Mouse (Mus musculus): Measurements from ENCODE around the gene Tec. TPM values are rescaled to one million over a fixed set of nuclear protein-coding genes. Genes with fewer than 3 reads are reported as not detected.

The Tec gene
- polyA plus RNA-seq (2015; fragmentation: Nextera tagmentation; extraction: Ambion mirVana): 7.6 and 8.1 TPM in 2 replicates

DNA sequence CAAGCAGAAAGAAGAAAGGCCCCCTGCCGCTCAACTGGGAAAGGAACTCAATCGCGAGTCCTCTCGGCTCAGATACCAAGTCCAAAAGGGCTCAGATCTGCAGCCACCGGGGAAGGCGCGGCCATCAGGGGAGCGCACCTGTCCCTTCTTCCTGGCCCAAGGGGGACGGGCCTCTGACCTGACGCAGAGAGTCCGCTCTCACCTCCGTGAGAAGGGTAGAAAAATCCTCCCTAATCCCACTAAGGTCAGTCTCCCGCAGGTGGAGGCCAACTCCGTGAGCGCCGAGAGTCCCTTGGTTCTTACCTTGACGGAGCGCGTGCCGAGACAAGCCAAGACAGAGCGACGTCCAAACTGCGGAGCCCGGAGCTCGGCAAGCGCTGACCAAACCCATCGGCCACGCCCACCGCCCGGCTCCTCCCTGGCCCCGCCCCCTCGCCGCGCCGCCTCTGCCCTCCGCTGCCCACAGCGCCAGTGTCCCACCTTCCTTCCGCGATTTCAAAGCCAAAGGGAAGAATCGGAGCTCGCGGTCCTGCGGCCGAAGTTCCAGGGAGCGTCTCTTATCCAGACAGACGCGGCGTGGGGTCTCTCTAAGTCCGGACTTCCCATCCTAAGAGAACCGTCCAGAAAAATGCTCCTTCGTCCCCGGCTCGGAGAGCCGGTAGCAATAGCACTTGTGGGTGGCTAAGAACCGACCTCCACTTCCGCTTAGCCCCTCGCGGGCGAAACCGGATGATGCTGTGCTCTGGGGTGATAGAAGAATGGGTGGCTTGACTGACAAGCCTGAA is at the start of gene Tec:
TSS of gene Tec (minus strand) at position 393 of the 785 bp plus-strand sequence.

GRCm38 (mm10) chr5:72913648-72914557 is 45.6 kb upstream of the Tec start, which contains the start of gene Slain2:
TSS of gene Slain2 (plus strand) at chr5:72914304.

DNA sequence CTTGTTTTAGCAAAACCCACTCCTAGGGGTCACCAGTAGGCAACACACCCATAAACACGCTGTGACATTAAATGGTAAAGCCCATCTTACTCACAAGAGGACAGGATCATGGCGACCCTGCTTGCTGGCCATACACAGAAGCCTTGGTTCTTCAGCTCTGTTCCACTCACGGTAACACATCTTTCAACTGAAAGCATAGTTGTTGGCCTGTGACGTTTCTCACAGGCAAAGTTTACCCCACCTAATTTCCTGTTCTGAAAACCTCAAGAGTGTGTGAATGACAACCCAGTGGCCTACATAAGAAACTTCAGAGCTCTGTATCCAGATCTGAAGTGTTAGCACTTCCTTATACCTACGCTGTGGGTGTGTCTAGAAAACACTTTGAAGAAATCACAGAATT is 115.7 kb downstream of the Tec start, which contains the start of gene Txk:
TSS of gene Txk (minus strand) at position 193 of the 400 bp plus-strand sequence.

Other genes with a start within 250 kb of the Tec start
- gene Cnga1, start 224.2 kb downstream of the Tec start, polyA plus RNA-seq (2015; fragmentation: Nextera tagmentation; extraction: Ambion mirVana): not detected in 2 replicates
- 3.2 and 4.1 TPM in 2 replicates for gene Nipal1, start 220.7 kb downstream of the Tec start, polyA plus RNA-seq (2015; fragmentation: Nextera tagmentation; extraction: Ambion mirVana)
- gene Txk, start 115.7 kb downstream of the Tec start, polyA plus RNA-seq (2015; fragmentation: Nextera tagmentation; extraction: Ambion mirVana): 0.19 TPM in 1 of 2 replicates, not detected in the other
- gene Slain2, start 45.8 kb upstream of the Tec start, polyA plus RNA-seq (2015; fragmentation: Nextera tagmentation; extraction: Ambion mirVana): 12.3 and 15.1 TPM in 2 replicates
- gene Gm10135, start 106.2 kb upstream of the Tec start, polyA plus RNA-seq (2015; fragmentation: Nextera tagmentation; extraction: Ambion mirVana): not detected in 2 replicates
- 39.7 and 40.6 TPM in 2 replicates for gene Slc10a4, start 138.4 kb upstream of the Tec start, polyA plus RNA-seq (2015; fragmentation: Nextera tagmentation; extraction: Ambion mirVana)